Mouse (Mus musculus) embryonic facial prominence, embryonic 12.5 days (tissue): ENCODE data around the gene Zeb2. TPM values are rescaled to one million over a fixed set of nuclear protein-coding genes. Genes with fewer than 3 reads are reported as not detected.

ENCODE experiments used
- ATAC-seq: fragments of 200-750 bp; cut with Nextera tagmentation; 2 replicates; pipeline ENCODE4 v1.8.0; 2017; ENCODE audit not compliant: insufficient number of reproducible peaks, insufficient read depth, low FRiP score, low TSS enrichment
- H3K27ac ChIP-seq: fragments of 300-500 bp; sonication (generic); 2 replicates; pipeline ENCODE4 v1.5.1; 2016; ENCODE audit warnings: mild to moderate bottlenecking
- H3K27me3 ChIP-seq: fragments of 300-500 bp; sonication (generic); 2 replicates; pipeline ENCODE4 v1.6.1; 2016; ENCODE audit warnings: mild to moderate bottlenecking, moderate library complexity
- H3K36me3 ChIP-seq: fragments of 300-500 bp; sonication (generic); 2 replicates; pipeline ENCODE4 v1.6.1; 2016; ENCODE audit warnings: mild to moderate bottlenecking
- H3K4me1 ChIP-seq: fragments of 300-500 bp; sonication (generic); 2 replicates; pipeline ENCODE4 v1.6.1; 2016
- H3K4me2 ChIP-seq: fragments of 300-500 bp; sonication (generic); replicated peaks from 2 replicates; pipeline ENCODE4 v1.6.1; 2016; ENCODE audit warnings: mild to moderate bottlenecking, moderate library complexity
- H3K4me3 ChIP-seq: fragments of 300-500 bp; sonication (generic); 2 replicates; pipeline ENCODE4 v1.5.1; 2016; ENCODE audit warnings: mild to moderate bottlenecking
- H3K9ac ChIP-seq: fragments of 300-500 bp; sonication (generic); 2 replicates; pipeline ENCODE4 v1.6.1; 2016; ENCODE audit warnings: mild to moderate bottlenecking, moderate library complexity
- H3K9me3 ChIP-seq: fragments of 300-500 bp; sonication (generic); 2 replicates; pipeline ENCODE4 v1.6.1; 2016; ENCODE audit warnings: mild to moderate bottlenecking, moderate library complexity
- WGBS: fragments of 180-500 bp; shearing (Covaris S2); methylation state at CpG from one replicate; pipeline ENCODE4 v1.1.7; 2016; 5-methylcytosine and 5-hydroxymethylcytosine counted together
- polyA plus RNA-seq: library from polyadenylated mRNA; unstranded; fragments of >200 nt; fragmentation: Nextera tagmentation; extraction: Ambion mirVana; gene quantifications from 2 replicates; pipeline ENCODE4 v1.2.1, GENCODE M21; 2016

The Zeb2 gene
- polyA plus RNA-seq, 1 experiment from 2014 or later: 49.3 TPM

DNA sequence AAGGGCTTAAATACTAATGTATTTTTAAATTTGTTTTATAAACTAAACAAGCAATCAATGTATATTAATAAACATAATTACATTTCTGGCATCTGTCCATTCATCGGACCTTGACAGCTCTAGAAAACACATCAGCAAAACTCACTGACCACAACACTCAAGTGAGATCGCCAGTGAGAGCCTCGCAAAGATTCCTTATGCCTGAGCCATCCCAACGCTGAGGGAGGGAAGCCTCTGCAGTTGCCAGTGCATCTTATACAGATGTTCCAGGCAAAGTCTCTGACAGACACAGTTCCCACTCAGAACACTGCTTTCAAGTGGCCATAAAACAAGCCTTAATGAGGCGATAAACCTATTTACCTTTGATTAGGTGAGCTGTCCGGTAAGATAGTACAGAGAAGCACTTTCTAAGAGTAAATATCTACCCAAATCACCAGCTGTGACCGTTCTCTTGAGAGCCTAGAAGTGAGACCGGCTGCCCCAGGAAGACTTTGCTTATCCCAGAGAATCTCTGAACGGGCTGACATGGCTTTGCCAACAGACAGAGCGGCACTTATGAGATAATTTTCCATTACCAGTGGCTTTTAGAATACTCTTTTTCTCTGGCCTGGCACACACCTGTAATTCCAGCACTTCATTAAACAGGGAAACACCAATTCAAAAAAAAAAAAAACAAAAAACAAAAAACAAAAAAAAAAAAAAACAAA, 60.2 kb downstream of the Zeb2 start:
- no peaks in the 10 kb centered on the region for H3K36me3 ChIP-seq
- no peaks in the 10 kb centered on the region for H3K9me3 ChIP-seq
- 82% methylated on average over 10 of the region's 10 CpGs for WGBS
- no peak overlapping the region for H3K4me3 ChIP-seq
- no peak overlapping the region for H3K27ac ChIP-seq
- H3K4me1 ChIP-seq: peaks cover 21% of the 10 kb centered on the region; the same call in 1 of the 2 replicates
- no peak overlapping the region for H3K4me2 ChIP-seq
- H3K9ac ChIP-seq: no peak overlapping the region
- no peak for ATAC-seq
- H3K27me3 ChIP-seq: no peaks in the 10 kb centered on the region

DNA sequence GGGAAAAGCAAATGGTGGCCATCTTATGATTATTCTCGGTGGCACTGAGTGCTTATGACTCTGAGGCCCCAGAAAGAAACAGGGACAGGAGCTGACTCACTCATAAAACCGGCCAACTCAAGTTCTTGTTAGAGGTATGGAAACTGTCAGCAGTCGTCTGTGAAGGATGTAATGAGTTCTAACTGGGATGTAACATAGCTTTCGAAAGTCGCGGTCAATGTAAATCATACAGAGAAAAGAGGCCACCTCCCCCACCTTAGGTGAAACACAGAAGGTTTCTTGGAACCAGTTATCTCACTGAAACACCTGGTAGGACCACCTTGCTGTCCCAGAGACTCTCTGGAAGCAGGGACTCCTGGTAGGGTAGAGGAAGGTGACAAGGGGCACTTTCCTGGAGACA, 61.3 kb downstream of the Zeb2 start:
- ATAC-seq: no peak
- no peak overlapping the region for H3K4me2 ChIP-seq
- peaks cover 21% of the 10 kb centered on the region; the same call in 1 of the 2 replicates for H3K4me1 ChIP-seq
- H3K9me3 ChIP-seq: no peaks in the 10 kb centered on the region
- no peaks in the 10 kb centered on the region for H3K36me3 ChIP-seq
- no peak overlapping the region for H3K4me3 ChIP-seq
- no peaks in the 10 kb centered on the region for H3K27me3 ChIP-seq
- H3K27ac ChIP-seq: no peak overlapping the region
- WGBS: 89% methylated on average over 6 of the region's 6 CpGs
- no peak overlapping the region for H3K9ac ChIP-seq

DNA sequence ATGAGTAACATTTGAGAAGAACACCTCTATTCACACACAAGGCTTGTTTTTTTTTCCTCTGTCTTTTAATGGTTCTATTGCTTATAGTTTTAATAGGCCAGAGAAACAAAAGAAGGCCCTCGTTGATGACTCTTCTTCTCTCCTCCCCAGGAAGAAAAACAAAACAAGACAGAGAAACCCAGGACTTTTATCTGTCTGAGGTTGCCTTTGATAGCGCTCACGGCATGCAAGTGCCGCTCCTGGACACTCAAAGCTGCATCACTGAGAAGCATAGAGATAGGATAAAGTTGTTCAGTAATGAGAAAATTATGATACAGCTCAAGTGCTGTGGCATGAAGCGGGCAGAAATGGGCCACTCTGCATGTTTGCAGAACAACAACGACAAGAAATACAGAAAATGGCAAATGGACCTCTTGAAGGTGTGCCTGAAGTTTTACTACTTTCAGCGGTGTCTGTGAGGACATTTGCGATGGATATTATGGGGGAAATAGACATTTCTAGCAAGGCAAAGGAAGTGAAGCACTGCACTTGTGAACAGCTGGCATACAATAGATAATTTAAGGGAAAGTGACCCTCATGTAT, 62.1 kb downstream of the Zeb2 start:
- Histone ChIP-seq H3K4me3 (no peak overlapping the region), H3K9ac (no peak overlapping the region), H3K4me2 (no peak overlapping the region), H3K4me1 (peaks cover 21% of the 10 kb centered on the region; the same call in 1 of the 2 replicates), H3K27ac (no peak overlapping the region), H3K9me3 (no peaks in the 10 kb centered on the region), H3K27me3 (no peaks in the 10 kb centered on the region), H3K36me3 (no peaks in the 10 kb centered on the region)
- 73% methylated on average over 8 of the region's 8 CpGs for WGBS
- no peak for ATAC-seq

DNA sequence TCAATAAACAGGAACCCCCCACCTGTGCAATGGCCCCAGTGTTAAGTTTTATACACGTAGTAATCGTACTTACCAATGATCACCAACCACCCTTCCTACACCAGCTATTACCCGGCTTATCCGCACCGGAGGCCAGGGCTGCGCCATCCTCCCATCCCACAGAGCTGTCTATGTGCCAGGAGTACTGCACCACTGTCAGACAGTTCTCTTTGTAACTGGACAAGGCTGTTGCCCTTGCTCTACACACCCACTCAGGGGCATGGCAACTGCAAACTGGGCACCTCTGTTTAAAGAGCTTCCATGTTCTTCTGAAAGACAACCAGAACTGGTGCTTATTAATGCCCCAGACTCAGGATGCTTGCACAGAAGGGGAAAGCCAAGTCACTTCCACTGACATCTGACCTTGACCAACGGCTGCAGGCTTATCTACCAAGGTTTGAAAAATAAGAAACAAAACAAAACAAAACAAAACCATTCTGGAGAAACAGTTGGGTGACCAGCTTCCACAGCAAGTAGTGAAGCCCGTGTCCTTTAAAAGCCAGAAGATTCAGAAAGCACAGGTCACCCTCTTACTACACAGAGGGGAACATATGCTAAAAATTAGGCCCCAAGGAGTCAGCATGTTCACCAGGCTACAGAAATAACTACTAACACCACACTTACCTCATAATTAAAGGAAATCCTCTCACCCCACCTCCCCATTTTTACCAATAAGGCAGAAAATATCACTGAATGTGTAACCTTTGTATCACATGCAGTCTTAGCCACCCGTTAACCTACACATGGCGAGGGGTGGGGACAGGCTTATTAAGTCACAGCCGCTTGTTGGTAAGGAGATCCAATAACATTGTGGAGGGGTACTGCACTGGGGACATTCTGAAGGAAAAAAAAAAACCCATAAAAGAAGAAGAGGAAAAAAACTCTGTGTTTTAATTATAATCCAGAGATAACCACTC, 62.8 kb downstream of the Zeb2 start:
- Histone ChIP-seq H3K9me3 (no peaks in the 10 kb centered on the region), H3K4me1 (peaks cover 21% of the 10 kb centered on the region; the same call in 1 of the 2 replicates), H3K4me3 (no peak overlapping the region), H3K9ac (no peak overlapping the region), H3K36me3 (no peaks in the 10 kb centered on the region), H3K27me3 (no peaks in the 10 kb centered on the region), H3K4me2 (no peak overlapping the region), H3K27ac (no peak overlapping the region)
- ATAC-seq: no peak
- WGBS: 65% methylated on average over 11 of the region's 11 CpGs

DNA sequence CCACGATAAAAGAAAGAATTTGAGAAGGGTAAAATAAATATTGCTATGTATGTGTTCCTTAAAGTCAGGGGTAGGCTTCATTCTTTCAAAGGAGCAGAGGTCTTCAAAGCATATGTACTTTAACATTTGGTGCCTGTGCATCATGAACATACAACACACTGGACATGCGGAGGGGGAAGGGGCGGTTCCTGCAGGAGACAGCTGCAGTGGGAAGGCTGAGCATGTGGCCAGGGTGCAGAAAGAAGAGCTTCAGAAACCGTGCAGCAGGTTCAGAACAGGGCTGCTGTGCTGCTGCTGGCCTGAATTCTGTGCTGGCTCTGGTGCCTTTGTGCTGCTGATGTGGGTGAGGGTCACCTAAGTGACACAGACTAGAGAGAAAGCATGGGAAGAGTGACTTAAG, 64.6 kb downstream of the Zeb2 start:
- Histone ChIP-seq H3K4me2 (no peak overlapping the region), H3K27me3 (no peaks in the 10 kb centered on the region), H3K4me3 (no peak overlapping the region), H3K27ac (no peak overlapping the region), H3K4me1 (peaks cover 17% of the 10 kb centered on the region; the same call in 1 of the 2 replicates), H3K36me3 (no peaks in the 10 kb centered on the region), H3K9ac (no peak overlapping the region), H3K9me3 (no peaks in the 10 kb centered on the region)
- no peak for ATAC-seq
- 57% methylated on average over 4 of the region's 4 CpGs for WGBS

DNA sequence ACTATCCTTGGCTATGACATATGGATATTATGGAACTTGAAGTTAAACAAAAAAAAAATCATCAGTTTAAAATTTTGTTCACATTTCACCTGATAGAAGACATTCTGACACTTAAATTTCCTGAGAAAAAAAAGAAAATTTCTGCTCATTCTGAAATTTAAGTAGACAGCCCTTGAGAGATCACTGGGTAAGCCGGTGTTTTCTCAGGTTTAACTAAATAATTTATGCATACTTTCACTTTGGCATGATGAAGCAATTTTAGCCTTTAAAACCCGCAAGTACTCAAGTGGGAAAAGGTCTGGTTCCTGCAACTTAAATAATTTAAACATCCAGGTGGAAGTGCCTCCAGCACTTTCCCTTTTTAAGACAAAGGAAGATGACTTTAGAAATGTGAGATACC, 65.9 kb downstream of the Zeb2 start:
- 36% methylated on average over 2 of the region's 2 CpGs for WGBS
- ATAC-seq: no peak
- no peaks in the 10 kb centered on the region for H3K36me3 ChIP-seq
- peaks cover 21% of the 10 kb centered on the region; the same call in 1 of the 2 replicates for H3K4me1 ChIP-seq
- H3K9ac ChIP-seq: no peak overlapping the region
- no peaks in the 10 kb centered on the region for H3K9me3 ChIP-seq
- no peak overlapping the region for H3K27ac ChIP-seq
- no peak overlapping the region for H3K4me3 ChIP-seq
- H3K27me3 ChIP-seq: no peaks in the 10 kb centered on the region
- H3K4me2 ChIP-seq: no peak overlapping the region

DNA sequence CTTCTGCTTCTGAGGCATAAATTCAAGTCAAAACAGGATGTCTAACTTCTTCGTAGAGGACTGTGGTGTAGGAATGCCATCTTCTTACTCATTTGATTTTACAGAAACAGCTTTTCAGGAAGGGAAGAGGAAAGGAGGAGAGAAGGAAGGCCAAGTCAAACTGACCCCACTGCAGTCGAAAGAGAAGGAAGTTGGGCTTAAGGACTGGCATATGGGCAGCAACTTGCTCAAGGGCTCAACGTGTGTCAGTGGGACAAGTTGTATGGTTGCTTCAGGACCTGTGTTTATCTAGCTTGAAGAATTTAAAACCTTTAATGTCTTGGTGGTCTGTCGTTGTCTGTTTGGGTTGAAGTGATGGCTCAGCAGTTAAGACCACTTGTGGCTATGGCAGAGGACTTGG, 67.3 kb downstream of the Zeb2 start:
- 71% methylated on average over 4 of the region's 4 CpGs for WGBS
- Histone ChIP-seq H3K9me3 (no peaks in the 10 kb centered on the region), H3K27ac (no peak overlapping the region), H3K4me1 (peaks cover 29% of the 10 kb centered on the region), H3K9ac (no peak overlapping the region), H3K4me2 (no peak overlapping the region), H3K36me3 (no peaks in the 10 kb centered on the region), H3K4me3 (no peak overlapping the region), H3K27me3 (no peaks in the 10 kb centered on the region)
- no peak for ATAC-seq

DNA sequence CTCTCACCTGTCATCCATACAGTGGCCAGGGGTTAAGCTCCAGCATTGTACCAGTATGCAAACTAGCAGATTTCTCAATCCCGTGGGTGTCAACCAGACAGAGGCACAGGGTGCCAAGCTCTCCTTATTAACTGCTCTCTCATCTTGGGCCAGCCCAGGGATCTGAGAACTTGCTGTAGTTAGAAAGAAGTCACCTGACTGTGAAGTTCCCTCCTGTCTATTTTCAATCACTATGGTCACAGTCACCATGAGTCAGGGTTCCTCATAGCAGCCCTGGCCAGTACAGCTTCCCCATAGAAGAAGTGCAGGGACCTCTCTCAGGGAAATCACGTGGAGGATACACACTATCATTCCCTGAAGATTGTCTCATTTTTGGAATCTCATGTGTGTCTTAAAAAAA, 67.9 kb downstream of the Zeb2 start:
- 68% methylated on average over 2 of the region's 2 CpGs for WGBS
- Histone ChIP-seq H3K9me3 (no peaks in the 10 kb centered on the region), H3K27me3 (no peaks in the 10 kb centered on the region), H3K4me1 (peaks cover 31% of the 10 kb centered on the region), H3K4me2 (no peak overlapping the region), H3K9ac (no peak overlapping the region), H3K36me3 (no peaks in the 10 kb centered on the region), H3K27ac (no peak overlapping the region), H3K4me3 (no peak overlapping the region)
- no peak for ATAC-seq

DNA sequence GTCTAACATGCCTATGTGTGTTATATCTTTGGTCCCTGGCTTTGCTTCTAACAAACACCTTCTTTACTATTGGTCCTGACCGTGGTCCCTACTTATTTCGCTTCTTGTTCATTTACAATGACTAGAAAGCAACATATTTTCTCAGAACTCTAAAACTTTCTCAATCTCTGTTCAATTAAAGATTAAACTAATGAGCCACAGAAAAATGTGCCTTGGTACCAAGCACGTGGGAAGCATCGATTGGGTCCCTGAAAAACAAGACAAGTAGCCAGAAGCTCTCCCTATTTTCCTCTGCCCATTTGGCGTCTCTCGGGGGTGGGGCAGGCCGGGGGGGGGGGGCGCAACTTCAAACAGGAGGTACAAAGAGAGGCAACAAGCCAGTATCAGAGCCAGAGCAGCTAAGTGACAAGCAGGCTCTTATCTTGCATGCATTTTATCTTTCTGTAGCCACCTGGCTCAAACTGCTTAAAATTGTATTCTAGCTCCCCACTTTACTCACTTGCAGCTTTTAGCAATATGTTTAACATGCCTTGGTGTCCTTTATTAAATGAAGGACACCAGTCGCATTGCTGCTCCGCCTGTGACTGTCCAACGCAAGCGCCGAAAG, 76.4 kb downstream of the Zeb2 start:
- peaks cover 24% of the 10 kb centered on the region for H3K4me1 ChIP-seq
- no peak overlapping the region for H3K27ac ChIP-seq
- no peak for ATAC-seq

DNA sequence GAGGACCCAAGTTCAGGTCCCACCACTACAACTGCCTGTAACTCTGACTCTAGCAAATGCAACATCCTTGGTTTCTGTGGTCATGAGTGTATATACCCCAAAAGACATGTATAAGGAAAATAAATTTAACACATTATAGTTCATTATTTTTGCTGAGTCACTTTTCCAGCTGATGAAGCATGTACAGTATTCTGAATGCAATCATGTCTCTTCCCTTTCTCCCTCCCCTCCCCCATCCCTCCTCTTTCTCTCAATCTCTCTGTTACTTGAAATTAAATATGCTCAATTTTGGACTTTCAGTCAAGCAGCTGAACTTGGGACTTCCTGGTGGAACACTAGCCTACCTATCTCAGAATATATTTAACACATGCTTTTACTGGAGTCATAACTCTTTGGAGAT, 77.7 kb downstream of the Zeb2 start:
- Histone ChIP-seq H3K9me3 (no peaks in the 10 kb centered on the region), H3K4me3 (no peak overlapping the region), H3K27me3 (no peaks in the 10 kb centered on the region), H3K9ac (no peak overlapping the region), H3K27ac (no peak overlapping the region), H3K4me2 (no peak overlapping the region), H3K4me1 (peaks cover 14% of the 10 kb centered on the region; the same call in 1 of the 2 replicates), H3K36me3 (no peaks in the 10 kb centered on the region)
- no peak for ATAC-seq

More for the DNA sequence above, 76.4 kb downstream of the Zeb2 start:
- Histone ChIP-seq H3K4me3 (no peak overlapping the region), H3K27me3 (no peaks in the 10 kb centered on the region), H3K4me2 (no peak overlapping the region), H3K36me3 (no peaks in the 10 kb centered on the region), H3K9me3 (no peaks in the 10 kb centered on the region), H3K9ac (no peak overlapping the region)
- WGBS: 80% methylated on average over 13 of the region's 13 CpGs

DNA sequence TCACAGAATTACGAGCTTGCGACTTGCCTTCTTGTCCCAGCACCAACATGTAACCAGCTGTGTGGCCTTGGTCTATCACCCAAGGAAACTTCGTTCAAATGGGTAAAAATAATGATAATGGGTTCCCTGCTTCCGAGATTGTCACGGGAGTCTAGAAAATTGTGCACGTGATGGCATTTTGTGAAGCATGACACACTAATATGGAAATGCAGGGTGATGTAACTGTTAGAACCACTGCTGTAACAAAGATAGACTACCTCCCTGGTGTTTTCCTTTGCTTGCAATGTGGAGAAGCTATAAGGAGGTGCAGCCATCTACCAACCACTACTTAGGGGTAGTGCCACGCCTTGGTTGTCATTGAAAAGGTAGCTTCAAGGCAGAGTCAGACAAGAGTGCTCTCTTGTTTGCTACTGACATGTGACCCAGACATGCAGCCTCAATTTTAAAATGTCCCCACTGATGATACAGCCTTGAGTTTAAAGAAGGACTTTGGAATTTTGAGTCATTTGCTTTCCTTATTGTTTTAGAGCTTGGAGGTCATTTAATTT, 89.0 kb downstream of the Zeb2 start:
- no peak for ATAC-seq
- H3K27me3 ChIP-seq: no peaks in the 10 kb centered on the region
- no peak overlapping the region for H3K27ac ChIP-seq
- no peak overlapping the region for H3K9ac ChIP-seq
- no peaks in the 10 kb centered on the region for H3K9me3 ChIP-seq
- no peaks in the 10 kb centered on the region for H3K36me3 ChIP-seq
- no peaks in the 10 kb centered on the region; the same call in 1 of the 2 replicates for H3K4me1 ChIP-seq
- H3K4me3 ChIP-seq: no peak overlapping the region
- WGBS: 83% methylated on average over 7 of the region's 7 CpGs
- H3K4me2 ChIP-seq: no peak overlapping the region
